Mouse (Mus musculus) ES-E14 (cell line): Measurements from ENCODE around the gene Itpr2. TPM values are rescaled to one million over a fixed set of nuclear protein-coding genes. Genes with fewer than 3 reads are reported as not detected.
A peak's percentile ranks its signal among the peaks of the same experiment; 100 is the strongest.

Experiments
- DNase-seq: peaks from one replicate; pipeline ENCODE4 v3.0.0-alpha.2; 2013; ENCODE audit warnings: low read depth, low spot score
- H3K27ac ChIP-seq: 2 replicates; pipeline ENCODE4 v1.5.1; 2012; ENCODE audit warnings: low read depth, mild to moderate bottlenecking, low read length, moderate library complexity, mixed read lengths; ENCODE audit not compliant: poor library complexity, insufficient read depth, severe bottlenecking
- H3K36me3 ChIP-seq: 2 replicates; pipeline ENCODE4 v1.6.1; 2012; ENCODE audit warnings: mild to moderate bottlenecking, low read length, moderate library complexity, mixed read lengths; ENCODE audit not compliant: control insufficient read depth, poor library complexity, insufficient read depth, severe bottlenecking
- H3K4me1 ChIP-seq, 2 experiments: fragments of 150-350 bp in 1 of 2; sonication (generic) in 1 of 2; 2 replicates each; pipeline ENCODE4 v1.6.1; 2012; ENCODE audit warnings: low read length in 2 of 2, mild to moderate bottlenecking in 1 of 2, mixed read lengths in 1 of 2; ENCODE audit not compliant: control insufficient read depth in 2 of 2, insufficient read depth in 2 of 2, poor library complexity in 1 of 2
- H3K4me3 ChIP-seq, 2 experiments: fragments of 150-350 bp in 1 of 2; sonication (generic) in 1 of 2; 2 replicates each; pipeline ENCODE4 v1.5.1; 2012; ENCODE audit warnings: low read length in 2 of 2, low read depth in 1 of 2, mild to moderate bottlenecking in 1 of 2, mixed read lengths in 1 of 2; ENCODE audit not compliant: insufficient read depth in 1 of 2, poor library complexity in 1 of 2, severe bottlenecking in 1 of 2
- H3K9ac ChIP-seq: 2 replicates; pipeline ENCODE4 v1.6.1; 2012; ENCODE audit warnings: low read depth, mild to moderate bottlenecking, low read length, mixed read lengths; ENCODE audit not compliant: poor library complexity, insufficient read depth, severe bottlenecking
- H3K9me3 ChIP-seq: fragments of 150-350 bp; sonication (generic); 2 replicates; pipeline ENCODE4 v1.6.1; 2012; ENCODE audit warnings: low read depth, mild to moderate bottlenecking, low read length; ENCODE audit not compliant: control insufficient read depth, insufficient read depth
- CHD2 ChIP-seq: IDR thresholded peaks from 2 replicates; pipeline ENCODE4 v1.6.1; 2014; ENCODE audit warnings: mild to moderate bottlenecking, low read depth, low read length, inconsistent platforms
- HCFC1 ChIP-seq: IDR thresholded peaks from 2 replicates; pipeline ENCODE4 v1.6.1; 2012; ENCODE audit warnings: low read length, inconsistent platforms, borderline replicate concordance; ENCODE audit not compliant: insufficient read depth
- MAFK ChIP-seq: IDR thresholded peaks from 2 replicates; pipeline ENCODE4 v1.6.1; 2014; ENCODE audit warnings: mild to moderate bottlenecking, low read depth, low read length, inconsistent platforms; ENCODE audit not compliant: insufficient read depth
- ZC3H11A ChIP-seq: IDR thresholded peaks from 2 replicates; pipeline ENCODE4 v1.6.1; 2012; ENCODE audit warnings: low read depth, mild to moderate bottlenecking, inconsistent platforms, low read length, borderline replicate concordance
- ZNF384 ChIP-seq: IDR thresholded peaks from 2 replicates; pipeline ENCODE4 v1.6.1; 2012; ENCODE audit warnings: low read depth, low read length, inconsistent platforms
- in situ Hi-C, 2 experiments: fragments of 600-800 bp; cut with MboI; formaldehyde crosslinking; loops; one replicate each; pipeline ENCODE4 v1.15.1; 2025; ENCODE audit warnings: low sequenced_read_pairs in 2 of 2, inconsistent platforms in 1 of 2; ENCODE audit not compliant: unreplicated experiment in 2 of 2
- total RNA-seq: library from RNA; depleted of rRNA; stranded (reverse); fragments of 300-350 nt; gene quantifications from 2 replicates; pipeline ENCODE4 v1.2.3, GENCODE M21; 2012

Itpr2 gene
- total RNA-seq, 1 experiment: 1.5 TPM

- Histone ChIP-seq H3K9me3 (no peaks in the 10 kb centered on the region), H3K36me3 (no peaks in the 10 kb centered on the region), H3K4me3 (no peak overlapping the region), H3K9ac (no peak overlapping the region), H3K27ac (no peak overlapping the region), H3K4me1 (peaks cover 0 to 13% of the 10 kb centered on the region in 2 experiments; a peak in 2 of 4 replicates)
- in situ Hi-C loops: no loop called here
- no peak for TF ChIP-seq MAFK
- no peak for TF ChIP-seq CHD2
- no peak for TF ChIP-seq ZNF384
- TF ChIP-seq ZC3H11A: no peak
- no peak for TF ChIP-seq HCFC1
- no peak for DNase-seq
Measured at GRCm38 (mm10) chr6:146346545-146347195, 155.4 kb downstream of the Itpr2 start.

GRCm38 (mm10) chr6:146344732-146345131 lies 157.3 kb downstream of the Itpr2 start:
- Histone ChIP-seq H3K36me3 (no peaks in the 10 kb centered on the region), H3K27ac (no peak overlapping the region), H3K4me3 (no peak overlapping the region), H3K4me1 (peaks cover 0 to 13% of the 10 kb centered on the region in 2 experiments; a peak in 2 of 4 replicates), H3K9me3 (no peaks in the 10 kb centered on the region), H3K9ac (no peak overlapping the region)
- no peak for TF ChIP-seq MAFK
- TF ChIP-seq ZC3H11A: peak; percentile 16; the same call in 1 of the 2 replicates
- peak; percentile 51 for DNase-seq
- in situ Hi-C loops: no loop called here

- Histone ChIP-seq H3K9ac (no peak overlapping the region), H3K4me1 (peaks cover 0 to 13% of the 10 kb centered on the region in 2 experiments; a peak in 2 of 4 replicates), H3K27ac (no peak overlapping the region), H3K9me3 (no peaks in the 10 kb centered on the region), H3K36me3 (no peaks in the 10 kb centered on the region), H3K4me3 (no peak overlapping the region)
- TF ChIP-seq HCFC1 (no peak), MAFK (no peak), CHD2 (no peak), ZC3H11A (no peak), ZNF384 (no peak)
- in situ Hi-C loops: no loop called here
- no peak for DNase-seq
Measured at GRCm38 (mm10) chr6:146343671-146344384, 158.2 kb downstream of the Itpr2 start.

- Histone ChIP-seq H3K9ac (no peak overlapping the region), H3K36me3 (no peaks in the 10 kb centered on the region), H3K27ac (no peak overlapping the region), H3K4me3 (no peak overlapping the region), H3K4me1 (peaks cover 0 to 13% of the 10 kb centered on the region in 2 experiments; a peak in 2 of 4 replicates), H3K9me3 (no peaks in the 10 kb centered on the region)
- TF ChIP-seq MAFK (no peak), ZC3H11A (no peak), HCFC1 (no peak), CHD2 (no peak), ZNF384 (no peak)
- peak; percentile 15 for DNase-seq
- in situ Hi-C loops: no loop called here
Measured at GRCm38 (mm10) chr6:146342995-146343394, 159.0 kb downstream of the Itpr2 start.
